Mouse (Mus musculus): ENCODE data around the gene Gm20696.

Gm20696 gene

GRCm38 (mm10) chr6:99666318-99667171, at the start of gene Gm20696, which contains the start of gene Eif4e3:
Gm20696 (minus strand) TSS chr6:99666797.
Eif4e3 (minus strand) TSS chr6:99666771.
- DNase-seq (ENCODE audit: low read depth, low spot score) = no peak

DNA sequence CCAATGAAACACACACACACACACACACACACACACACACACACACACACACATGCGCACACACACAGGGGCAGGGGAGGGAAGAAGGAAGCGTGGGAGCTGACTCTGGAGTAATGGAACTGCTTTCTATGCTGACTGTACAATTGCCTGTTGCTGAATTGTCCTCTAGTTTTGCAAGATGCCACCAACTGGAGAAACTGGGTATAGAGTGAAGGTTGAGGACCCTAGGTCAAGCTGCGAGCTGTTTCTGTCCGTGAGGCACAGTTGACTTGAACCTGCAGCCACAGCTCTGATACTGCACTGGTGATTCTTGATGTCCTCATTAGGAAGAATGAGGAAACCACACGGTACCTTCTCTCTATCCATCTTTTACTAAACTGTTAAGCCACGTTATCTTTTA, 49.3 kb upstream of the Gm20696 start:
- DNase-seq (ENCODE audit: low read depth, low spot score) = no peak

GRCm38 (mm10) chr6:99715191-99715590, 48.6 kb upstream of the Gm20696 start:
- DNase-seq (ENCODE audit: low read depth, low spot score) = no peak

DNA sequence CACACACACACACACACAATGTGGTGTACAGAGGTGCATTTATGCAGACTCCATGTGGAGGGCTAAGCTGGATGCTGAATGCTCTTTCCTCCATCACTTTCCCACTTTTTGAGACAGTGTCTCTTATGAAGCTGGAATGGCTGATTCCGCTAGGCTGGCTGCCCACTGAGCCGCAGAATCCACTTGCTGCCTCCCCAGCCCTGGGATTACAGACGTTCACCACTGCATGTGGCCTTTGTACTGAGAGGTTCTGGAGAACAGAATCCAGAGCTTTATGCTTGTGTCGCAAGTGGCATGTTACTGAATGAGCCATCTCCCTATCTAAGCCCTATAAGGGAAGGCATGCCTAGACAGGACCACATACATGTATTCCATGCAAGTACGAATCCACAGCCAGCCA, 46.7 kb upstream of the Gm20696 start:
- no peak for DNase-seq (ENCODE audit: low read depth, low spot score)

DNA sequence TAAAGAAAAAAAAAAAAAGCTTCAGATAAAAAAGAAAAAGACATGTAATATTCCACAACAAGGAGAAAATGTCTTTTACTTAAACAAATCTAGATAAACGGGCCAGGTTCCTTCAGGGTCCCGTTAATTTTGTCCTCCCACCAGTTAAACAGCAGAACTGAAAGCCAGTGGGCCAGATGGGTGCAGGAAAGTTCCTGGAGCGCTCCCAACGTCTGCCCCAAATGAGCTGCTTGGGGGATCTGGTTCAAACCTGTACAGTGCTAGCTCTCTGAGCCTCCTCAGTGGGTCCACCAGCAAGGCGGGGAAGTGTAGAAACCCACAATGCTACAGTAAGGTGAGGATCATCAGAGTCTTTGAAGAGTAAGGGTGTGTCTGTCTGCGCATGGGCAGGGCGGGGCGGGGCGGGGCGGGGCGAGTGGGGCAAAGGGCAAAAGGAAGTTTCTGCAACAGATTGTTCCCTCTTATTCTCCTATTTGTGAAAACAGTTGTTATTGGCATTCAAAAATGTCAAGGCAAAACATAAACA, 45.0 kb upstream of the Gm20696 start:
- DNase-seq (ENCODE audit: low read depth, low spot score) = no peak

- DNase-seq (ENCODE audit: low read depth, low spot score) = no peak
Observed at GRCm38 (mm10) chr6:99700484-99700883, 33.9 kb upstream of the Gm20696 start.

- no peak for DNase-seq (ENCODE audit: low read depth, low spot score)
Observed at GRCm38 (mm10) chr6:99692916-99693841, 26.6 kb upstream of the Gm20696 start.

GRCm38 (mm10) chr6:99692206-99692915, 25.8 kb upstream of the Gm20696 start, which contains the start of gene Gpr27:
Gpr27 (plus strand) TSS chr6:99692679.
- DNase-seq (ENCODE audit: low read depth, low spot score) = peak; percentile 19

DNA sequence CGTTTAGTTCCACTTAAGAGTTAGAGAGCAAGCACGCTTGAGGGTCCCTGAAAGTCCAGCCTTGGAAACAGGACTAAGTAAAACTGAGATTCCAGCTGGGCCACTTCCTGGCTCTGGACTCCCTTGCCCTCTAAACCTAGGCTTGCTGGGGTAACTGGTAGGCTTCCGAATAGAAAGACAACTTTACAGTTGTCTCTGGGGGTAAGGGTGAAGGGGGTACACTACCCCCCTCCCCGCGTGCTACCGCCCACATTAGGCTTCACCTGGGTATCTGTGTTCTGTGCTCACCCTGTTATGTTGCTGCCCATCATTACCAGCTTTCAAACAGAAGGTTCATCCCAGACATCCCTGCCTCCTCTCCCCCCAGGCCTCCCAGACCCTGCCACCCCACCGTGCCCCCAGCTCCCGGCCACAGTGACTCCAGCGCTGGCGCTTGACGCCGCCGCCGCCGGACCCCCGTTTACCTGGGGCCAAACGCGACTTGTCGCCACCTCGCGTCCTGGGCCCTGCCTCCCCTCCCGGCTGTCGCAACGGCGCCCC, 25.1 kb upstream of the Gm20696 start:
- no peak for DNase-seq (ENCODE audit: low read depth, low spot score)

DNA sequence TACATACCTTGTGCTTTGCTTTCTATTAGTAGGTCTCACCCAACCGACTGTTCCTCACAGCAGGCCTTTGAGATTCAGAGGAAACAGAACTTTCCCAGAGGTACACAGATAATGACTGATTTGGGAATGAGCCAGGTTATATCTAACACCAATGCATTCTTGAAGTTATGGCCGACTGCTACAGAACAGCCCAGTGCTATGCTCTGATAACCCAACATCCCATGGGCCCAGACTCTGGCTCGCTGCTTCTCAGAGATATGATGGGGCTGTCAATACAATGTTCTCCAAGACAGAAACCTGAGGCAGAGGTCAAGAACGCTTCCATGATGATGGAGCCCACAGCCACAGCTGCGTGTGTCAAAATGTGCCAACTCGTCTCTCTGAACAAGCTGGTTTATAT, 21.9 kb upstream of the Gm20696 start:
- no peak for DNase-seq (ENCODE audit: low read depth, low spot score)

DNA sequence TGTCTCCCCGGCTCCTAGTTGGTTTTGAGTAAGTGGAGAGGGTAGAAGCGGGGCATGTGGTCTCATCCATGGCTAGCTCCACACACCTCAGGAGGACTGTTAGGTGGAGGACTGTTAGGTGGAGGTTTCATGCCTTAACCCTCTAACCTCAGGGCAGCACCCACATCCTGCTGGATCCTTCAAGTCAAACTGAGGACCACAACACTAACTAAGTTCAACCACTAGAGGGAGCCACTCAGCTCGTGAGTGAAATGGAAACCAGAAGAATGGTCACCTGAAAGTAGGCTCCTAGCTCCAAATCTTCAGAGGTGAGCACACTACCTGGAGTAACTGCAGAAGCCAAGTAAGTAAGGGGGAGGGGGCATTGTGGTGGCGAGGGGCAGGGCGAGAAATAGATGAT, 18.3 kb upstream of the Gm20696 start:
- no peak for DNase-seq (ENCODE audit: low read depth, low spot score)

GRCm38 (mm10) chr6:99683974-99684373, 17.4 kb upstream of the Gm20696 start:
- no peak for DNase-seq (ENCODE audit: low read depth, low spot score)

- no peak for DNase-seq (ENCODE audit: low read depth, low spot score)
Observed at GRCm38 (mm10) chr6:99678108-99678507, 11.5 kb upstream of the Gm20696 start.

- DNase-seq (ENCODE audit: low read depth, low spot score) = no peak
Observed at GRCm38 (mm10) chr6:99677325-99677724, 10.7 kb upstream of the Gm20696 start.

GRCm38 (mm10) chr6:99674482-99674881, 7.9 kb upstream of the Gm20696 start:
- DNase-seq (ENCODE audit: low read depth, low spot score) = no peak

DNA sequence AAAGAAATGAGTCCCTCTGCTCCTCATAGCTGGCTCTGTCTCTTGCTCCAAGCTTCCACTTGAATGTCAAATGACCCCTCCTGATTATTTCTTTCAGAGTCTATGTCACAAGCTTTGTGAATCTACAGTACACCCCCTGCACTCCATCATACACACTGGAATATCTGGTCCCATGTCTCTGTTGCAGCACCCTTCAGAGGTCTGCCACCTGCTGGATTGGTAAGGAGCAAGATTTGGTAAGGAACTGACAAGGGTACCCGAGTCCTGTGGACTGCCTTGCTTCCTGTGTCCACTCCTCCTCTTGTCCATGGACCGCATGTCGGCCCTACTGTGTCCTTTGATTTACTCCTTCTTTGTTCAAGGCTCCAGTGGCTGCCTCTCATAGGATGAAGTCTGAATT, 5.2 kb upstream of the Gm20696 start:
- DNase-seq (ENCODE audit: low read depth, low spot score) = no peak

DNA sequence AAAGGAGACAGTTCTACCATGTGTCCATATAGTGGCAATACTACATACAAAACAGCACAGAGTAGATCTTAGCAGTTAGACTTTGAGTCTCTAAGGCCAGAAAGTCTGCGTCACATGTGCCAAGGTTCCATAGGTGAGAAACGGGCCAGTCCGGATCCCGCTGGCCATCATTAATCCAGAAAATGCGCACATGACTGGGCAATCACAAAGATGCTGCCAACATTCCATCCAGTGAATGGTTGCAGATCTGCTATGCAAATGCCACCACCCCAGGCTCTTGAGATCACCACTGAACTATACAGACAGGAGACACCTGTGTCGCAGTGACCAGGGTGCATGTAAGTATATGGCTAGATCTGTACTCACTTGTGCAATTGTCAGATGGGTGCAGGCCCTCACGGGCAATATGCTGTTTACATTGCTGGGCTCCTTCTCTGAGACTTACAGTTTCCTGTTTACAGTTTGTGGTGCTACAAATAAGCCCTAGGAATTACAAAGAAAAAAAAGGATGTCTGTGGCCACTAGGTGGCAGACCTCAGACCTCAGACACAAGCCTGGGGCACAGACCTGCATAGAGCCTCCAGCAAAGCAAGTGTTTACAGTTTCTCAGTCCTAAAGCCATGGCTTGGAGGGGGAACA, 4.0 kb upstream of the Gm20696 start:
- DNase-seq (ENCODE audit: low read depth, low spot score) = no peak

DNA sequence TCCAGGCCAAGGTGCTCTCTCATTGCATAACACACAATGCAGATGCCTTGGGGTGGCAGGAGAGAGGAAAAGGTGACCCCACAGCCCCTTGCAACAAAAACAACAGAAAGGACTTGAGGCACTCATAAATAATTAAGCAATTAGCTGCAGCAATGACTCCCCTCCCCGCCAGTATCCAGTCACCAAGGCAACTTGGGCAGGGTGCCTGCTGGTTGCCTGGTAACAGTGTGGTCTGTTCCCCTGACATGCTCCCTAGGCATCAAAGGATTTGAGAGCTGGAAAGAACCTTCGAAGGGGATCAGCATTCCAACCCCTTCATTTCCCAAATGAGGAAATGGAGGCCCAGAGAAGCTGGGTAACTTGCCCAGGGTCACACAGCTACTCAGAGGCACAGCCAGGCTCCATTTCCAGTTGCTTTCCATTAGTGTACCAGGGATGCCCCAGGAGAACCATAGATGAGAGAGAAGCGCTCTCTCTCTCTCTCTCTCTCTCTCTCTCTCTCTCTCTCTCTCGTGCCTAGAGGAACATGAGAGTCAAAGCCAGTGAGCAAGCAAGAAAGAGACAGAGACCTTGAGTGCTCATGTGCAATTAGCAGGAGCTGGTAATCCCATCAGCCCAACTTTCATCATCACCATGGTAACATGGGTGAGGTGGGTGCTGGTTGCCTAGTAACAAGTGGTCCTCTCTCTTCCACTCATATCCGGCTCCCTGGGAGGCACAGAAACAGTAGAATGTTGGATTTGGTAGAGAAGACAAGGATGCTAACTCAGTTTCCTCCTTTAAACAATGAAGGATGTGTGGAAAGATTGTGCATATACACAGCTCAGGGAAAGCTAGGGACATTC, 3.1 kb upstream of the Gm20696 start:
- no peak for DNase-seq (ENCODE audit: low read depth, low spot score)

DNA sequence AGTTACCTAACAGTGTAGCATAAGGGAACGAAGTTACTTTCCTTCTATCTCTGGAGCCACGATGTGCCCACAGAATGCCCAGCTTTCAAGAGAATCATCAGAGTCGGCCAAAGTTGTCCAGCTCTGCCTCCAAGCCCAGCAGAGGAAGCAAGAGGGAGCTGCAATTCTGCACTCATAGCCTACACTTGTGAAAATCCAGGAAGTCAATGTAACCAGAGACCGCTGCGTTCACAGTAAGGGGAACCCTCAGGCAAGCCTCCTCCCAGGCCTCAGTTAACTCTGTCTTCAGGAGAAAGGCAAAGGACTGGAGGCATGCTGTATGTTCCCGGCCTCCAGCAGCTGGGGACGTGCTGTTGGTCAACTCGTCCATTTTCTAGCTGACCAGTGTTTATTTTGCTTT, 693 bp upstream of the Gm20696 start:
- DNase-seq (ENCODE audit: low read depth, low spot score) = no peak

Measured in retina, postnatal 7 days (tissue).